Mouse (Mus musculus) ES-Bruce4 (cell line): ENCODE data around the gene Oas1e. TPM values are rescaled to one million over a fixed set of nuclear protein-coding genes. Genes with fewer than 3 reads are reported as not detected.

Experiments
- H3K27ac ChIP-seq: 2 replicates; pipeline ENCODE4 v1.5.1; 2012; ENCODE audit warnings: low read length, inconsistent platforms; ENCODE audit not compliant: insufficient read depth
- H3K27me3 ChIP-seq: 2 replicates; pipeline ENCODE4 v1.6.1; 2012; ENCODE audit warnings: mild to moderate bottlenecking, low read length, inconsistent platforms; ENCODE audit not compliant: control insufficient read depth, poor library complexity, insufficient read depth, severe bottlenecking
- H3K36me3 ChIP-seq: 2 replicates; pipeline ENCODE4 v1.6.1; 2012; ENCODE audit warnings: inconsistent platforms, mild to moderate bottlenecking, low read length, moderate library complexity; ENCODE audit not compliant: control insufficient read depth, poor library complexity, insufficient read depth, severe bottlenecking
- H3K4me1 ChIP-seq: one replicate; pipeline ENCODE4 v1.8.1; 2011; ENCODE audit warnings: low read length; ENCODE audit not compliant: control insufficient read depth, insufficient read depth
- H3K4me3 ChIP-seq: 2 replicates; pipeline ENCODE4 v1.5.1; 2011; ENCODE audit warnings: low read depth, mild to moderate bottlenecking, low read length
- H3K9ac ChIP-seq: 2 replicates; pipeline ENCODE4 v1.6.1; 2012; ENCODE audit warnings: low read depth, mild to moderate bottlenecking, inconsistent platforms; ENCODE audit not compliant: poor library complexity, severe bottlenecking
- H3K9me3 ChIP-seq: replicated peaks from 2 replicates; pipeline ENCODE4 v1.6.1; 2012; ENCODE audit warnings: mild to moderate bottlenecking, low read length, inconsistent platforms; ENCODE audit not compliant: control insufficient read depth, poor library complexity, insufficient read depth, severe bottlenecking
- CTCF ChIP-seq: IDR thresholded peaks from one replicate; pipeline ENCODE4 v1.8.1; 2011; ENCODE audit warnings: low read depth, low read length
- EP300 ChIP-seq: IDR thresholded peaks from 2 replicates; pipeline ENCODE4 v1.6.1; 2011; ENCODE audit warnings: low read depth, low read length; ENCODE audit not compliant: insufficient read depth
- POLR2A ChIP-seq: IDR thresholded peaks from one replicate; pipeline ENCODE4 v1.8.1; 2011; ENCODE audit warnings: low read length; ENCODE audit not compliant: insufficient read depth
- polyA plus RNA-seq: library from polyadenylated mRNA; stranded (reverse); fragments of >200 nt; gene quantifications from 2 replicates; pipeline ENCODE4 v1.2.4, GENCODE M21; 2011; ENCODE audit warnings: low read depth; ENCODE audit not compliant: missing spikeins, insufficient read depth, insufficient read length

Gene Oas1e
- polyA plus RNA-seq, 1 experiment = not detected

DNA sequence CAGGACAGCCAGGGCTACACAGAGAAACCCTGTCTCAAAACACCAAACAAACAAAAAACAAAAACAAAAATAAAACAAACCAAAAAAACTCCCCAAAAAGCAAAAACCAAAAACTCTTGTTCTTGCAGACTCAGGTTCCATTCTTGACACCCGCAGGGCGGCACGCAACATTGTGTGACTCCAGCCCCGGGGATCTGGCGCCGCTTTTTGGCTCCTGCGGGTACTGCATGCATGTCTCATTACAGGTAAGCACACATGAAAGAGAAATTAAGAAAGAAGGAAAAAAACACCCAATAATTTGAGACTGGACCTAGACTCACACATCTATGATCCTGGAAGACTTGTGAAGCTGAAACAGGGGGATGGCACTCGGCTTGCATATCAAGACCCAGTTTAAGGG lies 30.3 kb downstream of the Oas1e start:
- H3K9me3 ChIP-seq = no peaks in the 10 kb centered on the region
- TF ChIP-seq EP300 (no peak), CTCF (peak; percentile 59)

DNA sequence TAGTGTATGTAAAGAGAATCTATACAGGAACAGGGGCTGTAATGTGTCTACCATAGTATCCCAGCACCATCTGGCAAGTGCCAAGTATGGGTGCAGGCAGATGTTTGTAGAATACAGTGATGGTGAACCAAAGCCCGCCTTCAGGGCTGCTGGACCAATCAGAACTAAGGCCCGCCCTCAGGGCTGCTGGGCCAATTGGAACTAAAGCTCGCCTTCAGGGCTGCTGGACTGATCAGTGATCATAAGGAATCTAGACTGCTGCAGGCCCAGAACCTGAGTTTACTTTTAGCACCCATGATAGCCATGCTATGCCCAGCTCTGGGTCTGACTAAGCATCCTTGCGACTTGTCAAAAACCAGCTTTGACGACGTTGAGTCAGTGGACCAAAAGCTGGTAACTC lies 33.4 kb downstream of the Oas1e start:
- Histone ChIP-seq H3K9ac (no peak overlapping the region), H3K4me3 (peak overlapping the region; percentile 56), H3K36me3 (no peaks in the 10 kb centered on the region)

More for the DNA sequence above, 30.3 kb downstream of the Oas1e start:
- H3K9ac ChIP-seq = no peak overlapping the region
- no peaks in the 10 kb centered on the region for H3K36me3 ChIP-seq
- H3K4me3 ChIP-seq = no peak overlapping the region
- no peak overlapping the region for H3K27ac ChIP-seq
- H3K27me3 ChIP-seq = no peaks in the 10 kb centered on the region
- no peaks in the 10 kb centered on the region for H3K4me1 ChIP-seq

DNA sequence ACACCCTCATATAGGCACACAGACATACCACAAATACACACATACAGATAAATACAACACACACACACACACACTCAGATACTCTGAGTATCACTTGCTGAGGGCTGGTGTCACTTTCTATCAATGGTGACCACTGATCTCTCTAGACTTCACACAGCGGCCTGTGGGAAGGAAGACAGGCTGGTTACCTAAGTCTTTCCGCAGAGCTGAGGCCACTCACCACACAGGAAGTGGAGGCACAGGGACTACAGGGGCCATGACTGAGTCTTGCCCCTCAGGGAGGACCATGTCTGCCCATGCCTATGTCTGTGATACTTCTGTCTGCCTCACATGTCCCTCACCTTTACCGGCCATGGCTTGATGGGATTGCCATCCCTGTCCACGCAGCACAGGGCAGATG lies 41.1 kb downstream of the Oas1e start:
- no peaks in the 10 kb centered on the region for H3K36me3 ChIP-seq
- TF ChIP-seq CTCF (no peak), EP300 (no peak), POLR2A (no peak)
- no peaks in the 10 kb centered on the region for H3K9me3 ChIP-seq
- H3K27ac ChIP-seq = no peak overlapping the region
- H3K9ac ChIP-seq = no peak overlapping the region
- H3K4me3 ChIP-seq = no peak overlapping the region
- H3K27me3 ChIP-seq = no peaks in the 10 kb centered on the region
- no peaks in the 10 kb centered on the region for H3K4me1 ChIP-seq

More for the DNA sequence above, 33.4 kb downstream of the Oas1e start:
- no peaks in the 10 kb centered on the region for H3K27me3 ChIP-seq
- TF ChIP-seq POLR2A (no peak), EP300 (no peak), CTCF (no peak)
- no peaks in the 10 kb centered on the region for H3K9me3 ChIP-seq
- no peaks in the 10 kb centered on the region for H3K4me1 ChIP-seq
- H3K27ac ChIP-seq = no peak overlapping the region

GRCm38 (mm10) chr5:120752786-120753185 lies 42.5 kb downstream of the Oas1e start:
- H3K36me3 ChIP-seq = no peaks in the 10 kb centered on the region
- no peaks in the 10 kb centered on the region for H3K9me3 ChIP-seq
- no peak overlapping the region for H3K27ac ChIP-seq
- no peak overlapping the region for H3K4me3 ChIP-seq
- TF ChIP-seq CTCF (no peak), EP300 (no peak), POLR2A (no peak)
- H3K4me1 ChIP-seq = no peaks in the 10 kb centered on the region
- H3K9ac ChIP-seq = no peak overlapping the region
- H3K27me3 ChIP-seq = no peaks in the 10 kb centered on the region

DNA sequence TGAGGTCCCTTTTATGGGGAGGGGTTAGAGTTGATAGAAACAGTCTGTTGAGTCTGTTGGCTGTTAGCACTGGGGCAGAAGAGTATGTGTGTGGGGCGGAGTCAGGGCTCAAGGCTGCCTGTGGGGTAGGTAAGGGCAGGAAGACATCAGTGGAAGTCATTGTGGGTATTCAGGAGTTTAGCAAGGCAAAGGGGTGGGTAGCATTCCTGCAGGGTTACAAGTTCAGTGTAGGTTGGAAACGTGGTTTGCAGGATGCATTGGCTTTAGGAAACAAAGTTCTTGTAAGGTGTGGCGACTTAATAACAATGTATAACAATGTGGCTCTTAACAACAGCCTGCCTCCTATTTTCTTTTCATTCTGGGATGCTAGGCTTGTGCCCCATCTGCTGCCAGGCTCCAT lies 44.1 kb downstream of the Oas1e start:
- H3K9ac ChIP-seq = no peak overlapping the region
- H3K4me1 ChIP-seq = no peaks in the 10 kb centered on the region
- TF ChIP-seq CTCF (no peak), EP300 (no peak), POLR2A (no peak)
- H3K4me3 ChIP-seq = no peak overlapping the region
- no peaks in the 10 kb centered on the region for H3K27me3 ChIP-seq
- H3K36me3 ChIP-seq = no peaks in the 10 kb centered on the region
- no peaks in the 10 kb centered on the region for H3K9me3 ChIP-seq
- H3K27ac ChIP-seq = no peak overlapping the region

DNA sequence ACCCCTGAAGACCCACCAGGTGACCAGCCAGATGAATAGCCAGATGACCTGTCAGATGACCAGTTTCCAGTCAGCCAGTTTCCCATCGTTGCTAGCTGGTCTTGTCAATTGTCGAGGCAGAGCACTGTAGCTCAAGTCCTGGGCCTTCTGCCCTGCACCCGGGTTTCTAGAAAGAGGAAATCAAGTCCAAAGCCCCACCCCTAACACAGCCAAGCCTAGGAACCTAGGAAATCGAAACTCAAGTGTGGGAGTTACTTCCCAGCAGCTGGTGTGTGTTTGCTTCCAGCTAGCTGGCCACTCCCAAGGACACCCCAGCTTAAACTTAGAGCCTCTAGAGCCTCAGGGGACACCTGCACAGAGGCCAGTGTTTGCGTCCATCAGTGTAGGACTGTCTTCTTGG lies 45.6 kb downstream of the Oas1e start, which contains the start of gene Oas2:
Gene Oas2, minus strand, starts transcription at position 166 of the 400 bp plus-strand sequence.
- no peak for TF ChIP-seq EP300
- no peak for TF ChIP-seq CTCF
- no peak for TF ChIP-seq POLR2A
- no peak within 1 kb of the TSS for H3K4me3 ChIP-seq
- H3K36me3 ChIP-seq = no peaks in the 10 kb centered on the region
- H3K4me1 ChIP-seq = no peaks in the 10 kb centered on the region
- H3K27ac ChIP-seq = no peak within 1 kb of the TSS
- no peaks in the 10 kb centered on the region for H3K9me3 ChIP-seq
- H3K27me3 ChIP-seq = no peaks in the 10 kb centered on the region
- no peak within 1 kb of the TSS for H3K9ac ChIP-seq

DNA sequence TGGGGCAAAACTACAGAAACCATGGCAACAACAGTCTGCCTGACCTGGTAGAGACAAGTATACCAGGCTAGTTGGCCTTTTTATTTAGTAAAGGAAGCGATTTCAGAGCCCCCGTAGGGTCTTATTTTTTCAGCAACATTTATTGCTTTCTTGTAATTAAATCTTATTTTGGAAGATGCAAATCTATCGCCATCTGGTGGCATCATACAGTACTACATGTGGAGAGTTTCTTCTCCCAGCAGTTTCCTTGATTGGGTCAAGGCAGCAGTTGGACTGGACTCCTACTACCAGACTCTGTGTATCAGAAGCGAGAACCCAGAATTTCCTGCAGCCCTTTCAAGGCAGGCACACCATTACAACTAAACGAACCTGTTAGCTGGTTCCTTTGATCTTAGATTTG lies 48.9 kb downstream of the Oas1e start:
- no peaks in the 10 kb centered on the region for H3K36me3 ChIP-seq
- H3K27ac ChIP-seq = no peak overlapping the region
- no peaks in the 10 kb centered on the region for H3K4me1 ChIP-seq
- H3K27me3 ChIP-seq = no peaks in the 10 kb centered on the region
- TF ChIP-seq POLR2A = no peak
- no peak for TF ChIP-seq CTCF
- no peak overlapping the region for H3K9ac ChIP-seq
- H3K9me3 ChIP-seq = no peaks in the 10 kb centered on the region
- H3K4me3 ChIP-seq = no peak overlapping the region
